Mouse (Mus musculus): ENCODE measurements around the gene Prl2a1.
"Not testable (repeated sequence)": the region's sequence is repeated elsewhere in the genome, so short reads cannot be mapped to it uniquely, and the experiment has no call there.

Gene Prl2a1

DNA sequence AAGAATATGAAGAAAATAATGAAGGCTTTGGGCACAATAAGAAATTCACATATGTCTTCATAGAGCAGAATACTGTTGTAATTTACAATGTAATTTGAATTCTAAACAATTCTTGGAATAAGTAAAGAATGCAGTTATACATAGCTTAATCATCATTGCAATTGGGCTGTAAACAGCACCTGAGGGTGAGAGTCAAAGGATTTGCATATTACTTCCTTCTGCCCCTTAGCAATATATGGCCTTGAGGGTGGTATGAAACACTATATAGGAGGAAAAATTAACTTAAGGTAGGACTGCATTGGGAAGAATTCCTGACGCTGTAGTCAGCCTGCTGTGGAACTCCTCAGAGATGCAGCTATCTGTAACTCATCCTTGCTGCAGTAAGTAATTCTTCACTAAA, at the start of gene Prl2a1:
Gene Prl2a1 (plus strand): TSS at position 301 of the 400 bp plus-strand sequence.
- no peak for DNase-seq

DNA sequence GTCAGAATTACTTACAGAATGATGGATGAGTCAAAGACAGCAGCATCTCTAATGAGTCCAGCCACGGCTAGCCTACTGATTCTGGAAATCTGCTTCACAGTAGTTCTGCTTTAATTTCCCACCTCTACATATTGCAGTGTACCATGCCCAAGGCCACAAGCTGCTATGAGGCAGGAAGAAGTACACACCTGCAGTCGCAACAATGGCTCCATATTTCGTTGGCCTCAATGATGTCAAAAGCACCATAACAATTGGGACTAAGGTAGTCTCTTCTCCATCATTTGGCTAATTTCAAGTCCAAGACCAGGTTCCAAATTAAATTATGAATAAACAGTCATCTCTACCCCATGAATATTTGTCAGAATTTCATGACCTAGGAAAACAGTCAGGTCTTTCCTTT, 20.8 kb upstream of the Prl2a1 start, which contains the start of gene Prl7c1:
Gene Prl7c1 (minus strand): TSS at position 101 of the 400 bp plus-strand sequence.
- DNase-seq, result not testable (repeated sequence)

DNA sequence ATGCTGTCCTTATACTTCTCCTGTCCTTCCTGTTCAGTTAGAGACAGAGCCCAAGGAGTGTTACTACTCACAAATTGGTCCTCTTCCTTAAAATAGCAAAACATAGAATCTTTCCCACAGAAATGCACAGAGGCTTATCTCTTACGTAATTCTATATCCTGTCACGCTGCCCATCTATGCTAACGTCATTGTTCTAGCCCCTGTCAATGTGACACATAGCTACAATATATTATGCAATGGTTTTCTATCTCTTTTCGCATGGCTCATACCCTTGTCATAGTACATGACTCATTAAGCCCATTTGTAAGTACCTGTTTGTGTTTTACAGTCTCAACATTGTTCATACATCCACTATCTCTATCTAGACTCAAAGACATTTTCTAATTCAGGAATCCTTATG, 2.2 kb upstream of the Prl2a1 start:
- no peak for DNase-seq

DNA sequence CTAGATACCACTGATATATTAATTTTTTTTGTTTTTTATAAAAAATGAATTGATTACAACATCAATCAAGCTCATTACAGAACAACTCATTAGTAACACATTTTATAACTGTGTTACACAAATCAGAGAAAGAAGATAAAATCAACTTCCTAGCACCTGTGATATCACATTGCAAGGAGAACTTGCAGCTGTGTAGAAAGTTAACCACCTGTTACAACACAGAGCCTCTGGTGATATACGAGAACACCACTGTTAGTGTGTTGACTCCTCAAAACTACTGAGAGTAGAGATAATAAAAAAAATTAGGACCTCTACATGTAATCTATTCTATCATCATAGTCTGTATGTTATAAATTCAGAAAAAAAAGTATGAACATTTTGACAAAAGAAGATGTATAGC, 1.3 kb downstream of the Prl2a1 start:
- no peak for DNase-seq

DNA sequence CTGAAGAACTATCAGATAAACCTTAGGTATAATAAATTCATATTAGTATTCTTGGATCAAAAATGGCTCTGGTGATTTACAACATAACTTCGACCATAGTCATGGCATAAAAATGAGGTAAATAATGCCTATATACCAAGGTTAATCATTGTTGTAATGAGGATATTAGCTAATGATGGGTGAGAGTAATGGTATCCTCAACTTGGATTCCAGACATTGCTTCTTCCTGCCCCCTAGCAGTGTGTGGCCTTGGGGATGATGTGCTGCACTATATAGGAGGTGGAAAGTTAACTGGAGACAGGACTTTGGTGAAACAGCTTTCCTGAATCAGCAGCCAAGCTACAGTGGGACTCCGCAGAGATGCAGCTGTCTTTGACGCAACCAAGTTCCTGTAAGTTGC, 47.6 kb downstream of the Prl2a1 start, which contains the start of gene Prl2c1:
Gene Prl2c1 (plus strand): TSS at position 301 of the 400 bp plus-strand sequence.
- no peak for DNase-seq

Measured in thymus, postnatal 25 days (tissue).